Mouse (Mus musculus): ENCODE results near the gene Mbd4. TPM values are rescaled to one million over a fixed set of nuclear protein-coding genes. Genes with fewer than 3 reads are reported as not detected.

Mbd4 gene
- polyA plus RNA-seq, 1 experiment = 9.5 TPM

DNA sequence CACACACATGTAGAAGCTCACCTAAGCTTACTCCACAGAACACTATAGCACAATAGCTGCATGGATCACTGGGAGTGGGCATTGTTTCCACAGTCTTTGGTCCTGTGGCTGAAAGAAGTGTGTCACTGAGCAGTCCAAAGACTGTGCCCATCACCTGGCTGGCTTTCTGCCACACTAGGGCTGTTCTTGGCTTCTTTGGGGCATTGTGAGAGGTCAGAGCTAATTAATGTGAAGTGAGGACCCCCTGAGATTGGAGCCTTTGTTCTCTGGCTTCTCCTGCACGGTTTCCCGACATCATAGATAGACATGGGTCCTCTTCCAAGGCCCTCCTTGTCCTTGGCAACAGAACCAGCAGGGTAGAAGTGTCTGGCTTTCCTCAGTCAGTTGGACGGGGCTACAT, 39.2 kb upstream of the Mbd4 start:
- no peak overlapping the region for H3K4me3 ChIP-seq (replicated peaks; ENCODE audit: insufficient read depth, low read depth, low read length)
- H3K27me3 ChIP-seq (ENCODE audit: control insufficient read depth, insufficient read depth, low read length) = no peaks in the 10 kb centered on the region
- DNase-seq = no peak
- peaks cover 23% of the 10 kb centered on the region for H3K4me1 ChIP-seq (ENCODE audit: control insufficient read depth, insufficient read depth, low read length)
- H3K27ac ChIP-seq (ENCODE audit: insufficient read depth, low read length) = no peak overlapping the region
- TF ChIP-seq POLR2A (IDR thresholded peaks at IDR 0.05; ENCODE audit: borderline replicate concordance, insufficient read depth, low read length) (no peak), CTCF (IDR thresholded peaks at IDR 0.05; ENCODE audit: borderline replicate concordance, insufficient read depth, low read depth, low read length) (no peak)
- WGBS = 54% methylated on average over 3 of the region's 3 CpGs

DNA sequence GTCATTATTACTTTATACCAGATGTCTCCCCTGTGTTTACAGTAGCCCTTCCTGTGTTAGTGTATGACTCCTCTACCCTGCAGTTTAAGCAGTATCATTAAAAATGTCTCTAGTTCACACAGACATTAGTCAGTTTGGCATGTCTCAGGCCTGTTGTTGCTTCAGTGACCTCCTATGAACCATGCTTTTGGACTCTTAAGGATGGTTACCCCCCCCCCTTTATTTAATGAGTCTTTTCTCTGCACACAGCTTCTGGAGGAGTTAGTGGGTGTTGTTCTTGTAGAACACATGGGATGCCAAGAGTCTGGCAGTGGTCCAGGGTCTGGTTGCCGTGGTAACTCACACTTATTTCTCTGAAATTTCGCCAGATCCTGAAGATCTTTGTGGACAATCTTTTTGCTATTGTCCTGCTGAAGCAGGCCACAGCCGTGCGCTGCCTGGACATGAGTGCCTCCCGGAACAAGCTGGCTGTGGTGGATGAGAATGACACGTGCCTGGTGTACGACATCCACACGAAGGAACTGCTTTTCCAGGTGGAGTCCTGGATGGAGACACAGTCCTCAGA, 38.4 kb upstream of the Mbd4 start:
- DNase-seq = peak; percentile 52 to 60
- TF ChIP-seq POLR2A (IDR thresholded peaks at IDR 0.05; ENCODE audit: borderline replicate concordance, insufficient read depth, low read length) = no peak
- no peak for TF ChIP-seq CTCF (IDR thresholded peaks at IDR 0.05; ENCODE audit: borderline replicate concordance, insufficient read depth, low read depth, low read length)
- Histone ChIP-seq H3K4me3 (replicated peaks; ENCODE audit: insufficient read depth, low read depth, low read length) (no peak overlapping the region), H3K27me3 (ENCODE audit: control insufficient read depth, insufficient read depth, low read length) (no peaks in the 10 kb centered on the region), H3K4me1 (ENCODE audit: control insufficient read depth, insufficient read depth, low read length) (peaks cover 16% of the 10 kb centered on the region), H3K27ac (ENCODE audit: insufficient read depth, low read length) (no peak overlapping the region)
- WGBS = 52% methylated on average over 8 of the region's 8 CpGs

DNA sequence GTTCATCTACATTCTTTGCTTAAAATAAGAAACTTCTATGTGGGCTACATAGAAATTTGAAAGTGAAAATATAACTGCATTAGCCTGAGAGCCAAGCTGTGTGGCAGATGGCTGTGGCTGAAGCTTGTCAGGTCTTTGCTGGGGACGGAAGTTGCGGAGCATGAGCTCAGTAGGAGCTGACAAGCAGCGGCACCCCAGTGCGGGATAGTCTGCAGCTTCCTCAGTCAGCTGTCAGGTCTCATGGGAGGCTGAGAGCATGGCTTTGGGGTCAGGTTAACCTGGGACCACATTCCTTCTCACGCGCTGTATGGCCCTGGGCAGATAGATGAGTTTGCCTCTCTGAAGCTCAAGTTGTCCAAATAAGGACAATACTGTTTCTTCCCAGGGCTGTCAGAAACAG, 37.9 kb upstream of the Mbd4 start:
- TF ChIP-seq POLR2A (IDR thresholded peaks at IDR 0.05; ENCODE audit: borderline replicate concordance, insufficient read depth, low read length) (no peak), CTCF (IDR thresholded peaks at IDR 0.05; ENCODE audit: borderline replicate concordance, insufficient read depth, low read depth, low read length) (no peak)
- H3K4me3 ChIP-seq (replicated peaks; ENCODE audit: insufficient read depth, low read depth, low read length) = no peak overlapping the region
- WGBS = 33% methylated on average over 6 of the region's 6 CpGs
- DNase-seq = peak; percentile 36 to 38
- no peaks in the 10 kb centered on the region for H3K27me3 ChIP-seq (ENCODE audit: control insufficient read depth, insufficient read depth, low read length)
- H3K4me1 ChIP-seq (ENCODE audit: control insufficient read depth, insufficient read depth, low read length) = peaks cover 16% of the 10 kb centered on the region
- no peak overlapping the region for H3K27ac ChIP-seq (ENCODE audit: insufficient read depth, low read length)

DNA sequence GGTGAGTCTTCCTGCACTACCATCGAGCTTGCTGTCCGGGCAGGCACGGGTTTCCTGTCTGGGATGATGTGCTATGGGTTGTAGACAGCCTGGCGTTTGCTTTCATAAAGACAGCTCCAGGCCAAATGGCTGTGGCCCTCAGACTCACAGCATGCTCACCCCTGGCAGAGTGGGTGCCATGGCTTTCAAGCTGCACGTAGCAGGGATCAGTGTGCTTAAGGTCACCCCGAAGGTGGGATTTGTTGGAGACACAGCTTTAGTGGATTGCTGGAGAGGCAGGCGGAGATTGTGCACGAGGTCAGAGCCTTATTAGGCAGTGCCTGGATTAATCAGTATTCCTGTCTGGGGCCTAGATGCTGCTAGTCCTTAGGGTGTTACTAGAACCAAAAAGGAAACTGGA, 37.4 kb upstream of the Mbd4 start:
- peaks cover 16% of the 10 kb centered on the region for H3K4me1 ChIP-seq (ENCODE audit: control insufficient read depth, insufficient read depth, low read length)
- no peak for TF ChIP-seq POLR2A (IDR thresholded peaks at IDR 0.05; ENCODE audit: borderline replicate concordance, insufficient read depth, low read length)
- TF ChIP-seq CTCF (IDR thresholded peaks at IDR 0.05; ENCODE audit: borderline replicate concordance, insufficient read depth, low read depth, low read length) = no peak
- no peak overlapping the region for H3K4me3 ChIP-seq (replicated peaks; ENCODE audit: insufficient read depth, low read depth, low read length)
- no peak overlapping the region for H3K27ac ChIP-seq (ENCODE audit: insufficient read depth, low read length)
- WGBS = 68% methylated on average over 8 of the region's 8 CpGs
- no peaks in the 10 kb centered on the region for H3K27me3 ChIP-seq (ENCODE audit: control insufficient read depth, insufficient read depth, low read length)
- no peak for DNase-seq

DNA sequence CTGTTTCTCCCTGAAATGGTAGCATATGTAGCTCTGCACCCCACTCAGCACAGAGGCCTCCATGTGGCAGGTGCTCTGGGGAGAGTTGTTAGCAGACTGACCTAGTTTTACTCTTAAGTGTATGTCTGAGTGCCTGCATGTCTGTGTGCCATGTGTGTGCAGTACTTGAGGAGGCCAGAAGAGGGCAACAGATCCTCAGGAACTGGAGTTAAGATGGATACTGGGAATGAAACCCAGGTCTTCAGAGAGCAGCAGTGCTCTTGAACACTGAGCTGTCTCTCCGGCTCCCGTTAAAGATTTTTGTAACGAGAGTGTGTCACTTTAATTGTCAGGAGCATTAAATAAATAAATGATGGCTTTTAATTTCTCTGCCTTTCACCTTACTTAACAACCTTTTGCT, 35.1 kb upstream of the Mbd4 start:
- WGBS = over 99% methylated on average over 3 of the region's 3 CpGs

DNA sequence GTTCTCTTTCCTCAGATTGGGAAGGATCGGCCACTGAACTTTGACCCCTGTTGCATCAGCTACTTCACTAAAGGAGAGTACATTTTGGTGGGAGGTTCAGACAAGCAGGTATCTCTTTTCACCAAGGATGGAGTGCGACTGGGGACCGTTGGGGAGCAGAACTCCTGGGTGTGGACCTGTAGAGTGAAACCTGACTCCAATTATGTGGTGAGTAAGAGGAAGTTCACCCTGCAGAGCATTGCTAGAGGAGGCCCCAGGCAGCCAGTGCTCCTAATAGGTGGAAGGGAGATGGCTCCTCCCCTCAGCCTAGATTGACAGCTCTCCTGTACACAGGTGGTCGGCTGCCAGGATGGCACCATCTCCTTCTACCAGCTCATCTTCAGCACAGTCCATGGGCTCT, 33.7 kb upstream of the Mbd4 start:
- no peak for DNase-seq
- 77% methylated on average over 4 of the region's 4 CpGs for WGBS
- no peak for TF ChIP-seq CTCF (IDR thresholded peaks at IDR 0.05; ENCODE audit: borderline replicate concordance, insufficient read depth, low read depth, low read length)
- TF ChIP-seq POLR2A (IDR thresholded peaks at IDR 0.05; ENCODE audit: borderline replicate concordance, insufficient read depth, low read length) = no peak
- peaks cover 15% of the 10 kb centered on the region for H3K4me1 ChIP-seq (ENCODE audit: control insufficient read depth, insufficient read depth, low read length)
- no peaks in the 10 kb centered on the region for H3K27me3 ChIP-seq (ENCODE audit: control insufficient read depth, insufficient read depth, low read length)
- H3K4me3 ChIP-seq (replicated peaks; ENCODE audit: insufficient read depth, low read depth, low read length) = no peak overlapping the region
- H3K27ac ChIP-seq (ENCODE audit: insufficient read depth, low read length) = no peak overlapping the region

More for the DNA sequence above, 35.1 kb upstream of the Mbd4 start:
- Histone ChIP-seq H3K4me3 (replicated peaks; ENCODE audit: insufficient read depth, low read depth, low read length) (no peak overlapping the region), H3K4me1 (ENCODE audit: control insufficient read depth, insufficient read depth, low read length) (peaks cover 16% of the 10 kb centered on the region), H3K27me3 (ENCODE audit: control insufficient read depth, insufficient read depth, low read length) (no peaks in the 10 kb centered on the region), H3K27ac (ENCODE audit: insufficient read depth, low read length) (no peak overlapping the region)
- TF ChIP-seq CTCF (IDR thresholded peaks at IDR 0.05; ENCODE audit: borderline replicate concordance, insufficient read depth, low read depth, low read length) (peak; percentile 45; the same call in 1 of the 2 replicates), POLR2A (IDR thresholded peaks at IDR 0.05; ENCODE audit: borderline replicate concordance, insufficient read depth, low read length) (no peak)
- no peak for DNase-seq

DNA sequence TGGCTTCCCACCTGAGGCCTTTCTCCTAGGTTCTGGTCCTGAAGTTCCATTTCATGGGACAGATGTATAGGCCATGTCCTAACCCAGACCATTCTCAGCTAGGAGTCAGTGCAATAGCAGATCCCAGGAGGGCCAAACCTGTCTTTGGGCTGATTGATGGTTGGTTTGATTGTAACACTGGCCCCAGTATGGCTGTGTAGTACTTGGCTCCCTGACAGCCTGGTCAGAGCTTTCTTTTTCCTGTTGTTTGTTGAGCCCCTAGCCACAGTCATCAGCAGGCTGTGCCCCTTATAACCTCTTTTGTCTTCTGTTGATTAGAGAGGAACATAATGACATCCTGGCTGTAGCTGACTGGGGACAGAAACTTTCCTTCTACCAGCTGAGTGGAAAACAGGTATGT, 30.8 kb upstream of the Mbd4 start:
- H3K4me3 ChIP-seq (replicated peaks; ENCODE audit: insufficient read depth, low read depth, low read length) = no peak overlapping the region
- no peaks in the 10 kb centered on the region for H3K4me1 ChIP-seq (ENCODE audit: control insufficient read depth, insufficient read depth, low read length)
- no peak for DNase-seq
- no peak overlapping the region for H3K27ac ChIP-seq (ENCODE audit: insufficient read depth, low read length)
- TF ChIP-seq CTCF (IDR thresholded peaks at IDR 0.05; ENCODE audit: borderline replicate concordance, insufficient read depth, low read depth, low read length) (no peak), POLR2A (IDR thresholded peaks at IDR 0.05; ENCODE audit: borderline replicate concordance, insufficient read depth, low read length) (no peak)
- H3K27me3 ChIP-seq (ENCODE audit: control insufficient read depth, insufficient read depth, low read length) = no peaks in the 10 kb centered on the region

DNA sequence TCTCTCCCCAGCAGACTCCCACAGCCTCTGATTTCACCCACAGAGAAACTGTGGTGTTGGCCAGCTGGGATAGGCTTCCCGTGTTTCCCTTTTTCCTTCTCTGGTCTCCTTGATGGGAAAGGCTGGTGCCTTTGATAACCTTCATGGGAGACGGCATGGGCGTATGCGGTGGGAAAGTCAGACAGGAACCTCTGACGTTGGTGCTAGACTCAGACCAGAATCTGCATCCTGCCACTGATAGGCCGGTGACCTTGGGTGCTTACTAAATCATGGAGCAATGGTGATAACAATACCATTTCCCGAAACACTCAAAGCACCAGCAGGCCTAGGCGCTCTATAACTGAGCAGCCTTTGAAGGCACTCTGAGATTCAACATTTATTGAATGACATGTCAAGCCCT, 27.6 kb upstream of the Mbd4 start:
- DNase-seq = no peak
- TF ChIP-seq POLR2A (IDR thresholded peaks at IDR 0.05; ENCODE audit: borderline replicate concordance, insufficient read depth, low read length) = no peak
- no peak for TF ChIP-seq CTCF (IDR thresholded peaks at IDR 0.05; ENCODE audit: borderline replicate concordance, insufficient read depth, low read depth, low read length)
- Histone ChIP-seq H3K4me3 (replicated peaks; ENCODE audit: insufficient read depth, low read depth, low read length) (no peak overlapping the region), H3K27me3 (ENCODE audit: control insufficient read depth, insufficient read depth, low read length) (no peaks in the 10 kb centered on the region), H3K27ac (ENCODE audit: insufficient read depth, low read length) (no peak overlapping the region), H3K4me1 (ENCODE audit: control insufficient read depth, insufficient read depth, low read length) (no peaks in the 10 kb centered on the region)
- 93% methylated on average over 8 of the region's 8 CpGs for WGBS
